Mouse (Mus musculus): ENCODE data around the gene Atrn. TPM values are rescaled to one million over a fixed set of nuclear protein-coding genes. Genes with fewer than 3 reads are reported as not detected.
A peak's percentile ranks its signal among the peaks of the same experiment; 100 is the strongest.
"Not testable (repeated sequence)": the region's sequence is repeated elsewhere in the genome, so short reads cannot be mapped to it uniquely, and the experiment has no call there.

Atrn gene
- polyA plus RNA-seq, 1 experiment, result 14.0 TPM

DNA sequence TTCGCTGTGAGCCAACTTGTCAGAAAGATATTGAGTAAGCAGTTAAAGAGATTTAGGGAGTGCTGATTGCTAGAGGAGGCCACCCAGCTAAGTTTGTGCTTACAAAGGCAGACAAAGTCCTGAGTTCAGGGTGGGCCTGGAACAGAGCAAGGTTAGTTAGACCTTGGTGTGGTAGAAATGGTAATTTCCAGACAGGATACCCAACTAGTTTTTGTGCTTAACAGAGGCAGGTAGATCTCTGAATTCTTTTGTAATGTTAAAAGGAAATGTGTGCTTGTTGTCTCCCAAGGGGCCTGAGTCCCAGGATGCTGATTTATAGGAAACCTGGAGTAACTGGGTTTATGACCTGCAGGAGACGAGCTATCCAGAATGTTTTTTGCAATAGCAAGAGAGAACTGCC is 52.6 kb downstream of the Atrn start:
- DNase-seq (ENCODE audit: low read depth), result no peak

DNA sequence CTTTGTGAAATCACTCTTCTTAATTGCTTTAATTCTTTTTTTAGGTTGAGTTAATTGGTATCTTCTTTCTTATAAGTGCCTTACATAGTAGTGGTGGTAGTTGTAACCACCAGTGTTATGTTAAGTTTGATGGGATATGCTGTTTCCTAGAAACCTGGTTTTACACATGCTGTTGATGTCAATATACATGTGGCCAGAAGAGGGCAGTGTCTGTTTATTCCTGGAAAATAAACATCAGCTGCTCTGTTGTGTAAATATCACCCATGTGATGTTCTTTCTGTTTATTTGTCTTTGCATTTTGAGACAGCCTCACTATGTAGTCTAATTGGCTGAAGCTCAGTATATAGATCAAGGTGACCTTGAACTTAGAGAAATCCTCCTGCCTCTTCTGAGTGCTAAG is 55.6 kb downstream of the Atrn start:
- no peak for DNase-seq (ENCODE audit: low read depth)

- no peak for DNase-seq (ENCODE audit: low read depth)
Measured at GRCm38 (mm10) chr2:130965042-130965441, 58.7 kb downstream of the Atrn start.

DNA sequence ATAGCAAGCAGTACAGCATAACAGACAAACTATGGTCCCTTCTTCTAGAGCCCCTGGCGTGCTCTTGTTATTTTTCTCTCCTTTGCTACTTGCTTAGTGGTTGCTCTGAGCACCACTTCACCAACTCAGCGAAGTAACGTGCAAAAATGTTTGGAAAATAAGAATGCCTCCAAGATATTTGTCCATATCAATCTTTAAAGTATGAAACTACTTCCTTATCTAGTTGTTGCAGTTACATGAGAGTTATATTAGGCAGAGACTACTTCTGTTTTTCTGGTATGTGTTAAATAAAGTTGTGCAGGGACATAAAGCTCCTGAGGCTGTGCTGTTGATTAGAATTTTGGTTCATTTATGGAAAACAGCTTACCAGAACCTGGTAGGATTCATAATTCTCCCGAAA is 64.7 kb downstream of the Atrn start:
- no peak for DNase-seq (ENCODE audit: low read depth)

GRCm38 (mm10) chr2:130972386-130972785 is 66.1 kb downstream of the Atrn start:
- no peak for DNase-seq (ENCODE audit: low read depth)

DNA sequence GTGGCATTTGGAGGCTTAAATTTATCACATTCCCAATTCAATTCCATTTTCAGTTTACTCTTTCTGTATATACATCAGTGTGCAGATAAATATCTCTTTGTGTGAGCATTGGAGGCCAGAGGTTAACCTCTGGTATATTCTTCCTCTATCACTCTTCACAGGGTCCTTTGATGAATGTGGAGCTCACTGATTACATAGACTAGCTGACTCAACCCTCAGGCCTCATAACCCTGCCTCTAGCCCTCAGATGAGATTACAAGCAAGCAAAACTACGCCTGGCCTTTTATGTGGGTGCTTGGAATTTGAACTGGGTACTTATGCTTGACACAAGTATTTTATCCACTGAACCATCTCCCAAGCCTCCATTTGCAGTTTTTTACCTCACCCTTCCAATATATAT is 68.6 kb downstream of the Atrn start:
- DNase-seq (ENCODE audit: low read depth), result no peak

GRCm38 (mm10) chr2:130977589-130977988 is 71.3 kb downstream of the Atrn start:
- DNase-seq (ENCODE audit: low read depth), result no peak

GRCm38 (mm10) chr2:130978058-130978847 is 72.0 kb downstream of the Atrn start:
- no peak for DNase-seq (ENCODE audit: low read depth)

- DNase-seq (ENCODE audit: low read depth), result no peak
Measured at GRCm38 (mm10) chr2:130979138-130979537, 72.8 kb downstream of the Atrn start.

- no peak for DNase-seq (ENCODE audit: low read depth)
Measured at GRCm38 (mm10) chr2:130992818-130993217, 86.5 kb downstream of the Atrn start.

- DNase-seq (ENCODE audit: low read depth), result no peak
Measured at GRCm38 (mm10) chr2:131009123-131009522, 102.8 kb downstream of the Atrn start.

DNA sequence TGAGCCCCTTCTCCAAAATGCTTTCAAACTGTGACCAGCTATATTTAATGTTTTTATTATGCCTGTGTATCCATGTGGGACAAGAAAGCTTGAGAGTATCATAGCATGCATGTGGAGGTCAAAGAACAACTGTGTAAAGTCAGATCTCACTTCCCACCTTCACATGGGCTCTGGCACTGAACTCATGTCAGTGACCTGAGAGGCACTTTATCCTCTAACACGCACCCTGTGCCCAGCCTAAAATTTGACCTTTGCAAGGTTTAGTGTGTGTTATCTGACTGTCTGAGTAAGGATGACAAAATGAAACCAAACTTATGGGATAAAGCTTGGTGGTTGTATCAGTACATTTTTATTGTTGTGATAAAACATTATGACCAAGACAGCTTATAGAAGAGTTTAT is 104.3 kb downstream of the Atrn start:
- DNase-seq (ENCODE audit: low read depth), result no peak

DNA sequence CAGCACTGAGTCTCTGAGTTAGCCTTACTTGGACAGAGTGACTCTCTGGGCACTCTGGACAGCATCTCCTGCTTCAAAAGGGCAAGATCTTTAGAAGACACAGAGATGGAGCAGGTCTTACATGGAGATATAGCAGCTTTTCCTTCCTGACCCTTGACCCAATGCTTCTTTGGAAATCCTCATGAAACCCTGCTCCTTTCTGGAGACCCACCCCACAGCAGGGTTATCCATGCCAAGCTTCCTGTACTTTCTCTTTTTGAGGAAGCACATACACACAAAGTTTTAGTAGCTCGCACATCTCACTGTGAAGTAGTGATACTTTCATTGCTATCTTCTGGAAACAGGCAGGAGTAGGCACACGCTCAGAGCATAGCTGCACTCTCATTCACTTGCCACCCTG is 118.9 kb downstream of the Atrn start:
- DNase-seq (ENCODE audit: low read depth), result no peak

DNA sequence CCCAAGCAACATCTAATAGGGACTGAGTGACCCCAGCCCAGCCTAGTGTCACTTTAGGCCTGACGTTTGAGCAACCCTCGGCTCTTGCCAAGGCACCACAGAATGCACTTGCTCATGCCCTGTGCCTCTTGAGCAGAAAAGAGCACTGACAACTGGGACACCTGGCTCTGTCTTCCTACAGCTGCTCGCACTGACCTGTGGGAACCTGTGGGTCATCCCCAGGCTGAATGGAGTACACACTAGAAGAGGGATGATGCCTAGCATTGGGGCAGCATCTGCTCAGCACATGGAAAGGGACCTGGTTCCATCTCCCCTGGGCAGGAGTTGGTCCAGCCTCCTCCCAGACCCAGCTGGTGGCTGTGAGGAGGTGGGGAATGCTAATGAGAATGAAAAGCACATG is 120.6 kb downstream of the Atrn start:
- no peak for DNase-seq (ENCODE audit: low read depth)

DNA sequence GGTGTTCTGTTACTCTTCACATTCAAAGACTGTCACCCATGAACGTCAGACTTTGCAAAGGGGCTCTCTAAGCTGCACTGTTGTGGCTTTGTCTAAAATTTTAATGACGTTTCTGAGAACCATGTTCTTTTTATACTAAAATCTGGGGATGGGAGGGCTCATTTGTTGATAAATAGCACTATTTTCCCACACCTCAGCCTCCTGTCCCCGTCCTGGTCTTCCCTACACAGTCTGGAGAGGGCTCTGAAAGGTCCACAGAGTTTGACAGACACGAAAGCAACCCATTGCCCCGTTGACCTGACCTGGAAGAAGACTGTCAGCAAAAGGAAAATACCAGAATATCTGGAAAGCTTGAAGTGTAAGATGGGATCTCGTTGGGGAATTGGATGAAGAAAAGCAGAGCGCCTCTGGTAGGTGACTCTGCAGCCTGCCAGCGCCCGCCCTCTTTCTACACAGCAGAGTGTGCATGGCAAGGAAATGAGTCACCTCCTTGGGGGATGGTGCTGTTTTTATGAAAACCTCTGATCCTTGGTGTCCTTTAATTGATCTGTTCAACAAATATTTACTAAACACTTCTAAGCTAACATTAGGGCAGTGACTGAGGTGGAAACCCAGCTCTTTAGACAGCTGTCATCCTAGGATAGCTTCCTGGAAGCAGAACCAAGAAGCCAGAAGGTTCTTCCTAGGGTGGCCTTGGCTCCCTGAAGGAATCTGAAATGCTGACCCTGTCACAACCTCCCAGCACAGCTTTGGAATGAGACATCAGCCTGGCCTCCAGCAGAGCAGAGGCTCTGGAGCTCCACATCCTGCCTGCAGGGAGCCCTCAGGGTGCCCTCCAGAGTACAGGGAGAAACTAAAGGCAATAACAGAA is 123.0 kb downstream of the Atrn start:
- DNase-seq (ENCODE audit: low read depth), result no peak

DNA sequence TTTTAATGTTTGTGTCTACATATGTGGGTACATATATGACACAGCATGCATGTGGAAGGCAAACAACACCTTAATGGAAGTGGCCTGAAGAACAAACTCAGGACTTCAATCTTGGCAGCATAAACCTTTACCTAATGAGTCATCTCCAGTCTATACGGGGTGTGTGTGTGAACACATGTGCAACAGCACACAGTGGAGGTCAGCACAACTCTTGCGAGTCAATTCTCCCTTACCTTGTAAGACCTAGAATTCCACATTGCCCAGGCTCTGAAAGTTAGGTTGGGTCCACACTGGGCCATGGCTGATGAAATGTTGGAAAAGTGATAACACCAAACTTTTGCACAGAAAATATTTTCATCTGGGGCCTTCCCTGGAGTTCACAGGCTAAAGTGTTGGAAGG is 124.3 kb downstream of the Atrn start:
- no peak for DNase-seq (ENCODE audit: low read depth)

GRCm38 (mm10) chr2:131030998-131031397 is 124.7 kb downstream of the Atrn start:
- no peak for DNase-seq (ENCODE audit: low read depth)

GRCm38 (mm10) chr2:131031406-131031805 is 125.1 kb downstream of the Atrn start:
- not testable (repeated sequence) for DNase-seq (ENCODE audit: low read depth)

DNA sequence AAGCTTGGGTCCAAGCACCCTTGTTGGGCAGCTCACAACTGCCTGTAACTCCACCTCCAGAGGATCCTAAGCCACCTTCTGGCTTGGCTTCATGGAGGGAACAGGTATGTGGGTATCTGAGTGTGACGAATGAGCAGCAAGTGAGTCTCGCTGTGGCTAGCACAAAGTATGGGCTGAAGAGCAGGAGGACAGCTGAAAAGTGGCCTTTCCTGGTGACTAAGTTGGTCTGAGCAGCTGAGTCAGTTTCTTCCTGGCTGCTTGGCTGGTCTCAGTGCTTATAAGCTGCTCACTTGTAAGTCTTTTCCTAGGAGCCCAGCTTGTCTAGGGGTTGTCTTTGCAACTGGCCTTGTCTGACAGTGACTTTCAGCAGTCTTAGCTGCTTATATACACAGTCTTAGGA is 130.0 kb downstream of the Atrn start:
- no peak for DNase-seq (ENCODE audit: low read depth)

- DNase-seq (ENCODE audit: low read depth), result no peak
Measured at GRCm38 (mm10) chr2:131036757-131037156, 130.5 kb downstream of the Atrn start.

DNA sequence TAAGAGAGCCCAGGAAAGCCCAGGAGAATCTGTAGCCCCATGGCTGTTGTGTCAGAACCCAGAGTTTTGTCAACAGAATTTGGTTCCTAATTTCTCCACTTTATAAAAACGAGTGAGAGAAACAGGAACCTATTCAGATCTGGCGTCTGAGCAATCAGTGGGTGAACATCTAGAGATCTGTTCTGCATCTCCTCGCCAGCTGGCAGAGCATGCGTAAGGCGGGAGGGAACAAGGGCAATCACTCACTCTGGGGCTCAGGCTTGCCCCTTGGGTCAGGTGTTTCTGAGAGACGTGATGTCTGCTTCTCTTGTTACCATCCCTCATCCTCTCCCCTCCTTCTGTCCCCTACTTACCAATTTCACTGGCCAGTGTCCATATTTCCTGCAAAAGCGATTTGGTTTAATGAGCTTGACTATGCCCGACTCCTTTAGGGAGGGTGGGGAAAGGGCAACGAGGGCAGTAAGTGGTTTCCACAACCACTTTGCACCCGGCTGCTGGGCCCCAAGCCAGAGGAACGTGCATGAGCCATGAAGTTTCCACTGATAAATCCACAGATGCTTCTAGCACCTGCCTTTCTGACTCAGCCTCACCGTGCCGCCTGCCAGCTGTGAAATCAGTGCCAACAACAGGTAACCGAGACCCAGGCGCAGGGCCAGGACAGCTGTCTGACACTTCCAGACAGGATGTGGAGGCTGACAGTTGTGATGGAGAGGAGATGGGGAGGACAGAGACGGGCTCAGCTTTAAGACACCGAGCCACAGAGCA is 131.1 kb downstream of the Atrn start:
- DNase-seq (ENCODE audit: low read depth), result peak; percentile 23

DNA sequence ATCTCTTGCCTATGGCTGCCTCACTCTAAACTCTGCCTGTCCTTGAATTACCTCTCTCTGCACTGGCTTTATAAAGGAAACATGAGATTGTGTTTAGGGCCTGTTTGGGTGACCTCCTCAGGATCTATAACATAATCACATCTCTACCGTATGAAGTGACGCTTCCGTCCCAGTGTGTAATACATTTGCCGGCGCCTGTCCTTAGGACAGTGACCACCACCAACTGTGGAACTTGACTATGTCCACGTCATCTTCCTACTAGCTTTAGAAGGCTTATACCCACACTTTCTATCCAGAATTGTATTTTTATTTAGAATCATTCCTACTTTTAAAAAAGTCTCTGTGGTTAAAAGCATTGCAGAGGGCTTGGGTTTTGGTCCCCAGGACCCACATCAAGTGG is 131.9 kb downstream of the Atrn start:
- DNase-seq (ENCODE audit: low read depth), result no peak

Data from gonadal fat pad, adult 2 months (tissue).